Mouse (Mus musculus) 3T3-L1 (cell line): Measurements from ENCODE around the gene Cass4.

Experiments used
- DNase-seq: peaks from one replicate; pipeline ENCODE4 v3.0.0-alpha.2; 2015; ENCODE audit warnings: low read depth, low spot score

Gene Cass4

GRCm38 (mm10) chr2:172481654-172482385 is 88.2 kb downstream of the Cass4 start:
- DNase-seq = no peak
